Mouse (Mus musculus): ENCODE results near the gene Med29. TPM values are rescaled to one million over a fixed set of nuclear protein-coding genes. Genes with fewer than 3 reads are reported as not detected.
"Not testable (repeated sequence)": the region's sequence is repeated elsewhere in the genome, so short reads cannot be mapped to it uniquely, and the experiment has no call there.

Med29 gene
- total RNA-seq, 2 experiments from 2014 or later: 20.3 to 22.0 TPM

DNA sequence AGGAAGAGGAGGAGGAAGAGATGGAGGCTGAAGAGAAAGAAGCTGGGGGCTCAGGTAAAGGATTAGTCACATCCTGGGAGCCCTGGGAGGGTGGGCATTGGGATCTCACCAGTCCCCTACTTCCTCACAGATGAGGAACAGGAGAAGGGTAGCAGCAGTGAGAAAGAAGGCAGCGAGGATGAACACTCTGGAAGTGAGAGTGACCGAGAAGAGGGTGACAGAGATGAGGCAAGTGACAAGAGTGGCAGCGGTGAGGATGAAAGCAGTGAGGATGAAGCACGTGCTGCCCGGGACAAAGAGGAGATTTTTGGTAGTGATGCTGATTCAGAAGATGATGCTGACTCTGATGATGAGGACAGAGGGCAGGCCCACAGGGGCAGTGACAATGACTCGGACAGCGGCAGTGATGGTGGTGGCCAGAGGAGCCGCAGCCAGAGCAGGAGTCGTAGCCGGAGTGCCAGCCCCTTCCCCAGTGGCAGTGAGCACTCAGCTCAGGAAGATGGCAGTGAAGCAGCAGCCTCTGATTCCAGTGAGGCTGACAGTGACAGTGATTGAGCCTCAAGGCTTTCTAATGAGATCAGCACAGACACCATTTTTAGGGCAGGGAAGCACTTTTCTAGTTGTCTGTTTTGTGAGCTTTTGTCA, 6.3 kb upstream of the Med29 start:
- DNase-seq (ENCODE audit: low spot score in 2 of 2): no peak

DNA sequence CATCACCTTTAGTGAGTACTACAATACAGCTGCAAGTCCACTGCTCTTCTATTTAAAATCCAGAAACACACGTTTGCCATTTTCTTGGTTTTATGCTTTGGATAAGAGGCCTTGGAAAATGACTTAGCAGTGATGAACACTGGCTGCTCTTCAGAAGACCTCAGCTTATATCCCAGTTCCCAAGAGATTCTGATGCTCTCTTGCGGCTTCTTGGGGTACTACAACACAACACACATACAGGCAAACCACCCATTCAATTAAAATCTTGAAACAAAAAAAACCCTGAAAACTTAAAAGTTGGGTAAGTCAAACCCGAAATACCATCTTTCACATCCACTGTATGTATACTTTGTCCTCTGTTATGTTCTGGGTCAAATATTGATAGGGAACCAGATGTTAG, 5.5 kb upstream of the Med29 start:
- DNase-seq (ENCODE audit: low spot score in 2 of 2): no peak

GRCm38 (mm10) chr7:28395425-28395824, 2.9 kb upstream of the Med29 start:
- no peak for DNase-seq (ENCODE audit: low spot score in 2 of 2)

- no peak for DNase-seq (ENCODE audit: low spot score in 2 of 2)
Observed at GRCm38 (mm10) chr7:28393272-28393951, 904 bp upstream of the Med29 start.

DNA sequence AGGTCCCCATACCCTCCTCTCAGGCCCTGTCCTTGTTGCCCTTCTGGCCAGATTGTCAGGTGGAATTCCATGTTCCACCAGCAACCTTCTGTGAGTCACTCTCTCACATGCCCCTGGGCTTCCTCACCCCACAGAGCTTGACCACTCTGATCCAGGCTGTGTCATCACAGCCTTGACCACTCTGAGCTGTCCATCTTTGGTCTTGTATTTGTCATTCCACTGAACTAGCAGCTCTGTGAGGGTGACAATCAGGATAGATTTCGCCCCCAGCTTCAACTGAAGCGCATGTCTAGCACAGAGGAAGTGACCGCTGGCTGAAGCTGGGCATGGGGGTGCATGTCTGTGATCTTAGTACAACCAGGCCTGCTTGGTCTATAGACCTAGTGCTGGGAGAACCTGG, 2.2 kb downstream of the Med29 start:
- DNase-seq (ENCODE audit: low spot score in 2 of 2): no peak

GRCm38 (mm10) chr7:28387384-28387783, 5.1 kb downstream of the Med29 start:
- not testable (repeated sequence) for DNase-seq (ENCODE audit: low spot score in 2 of 2)

DNA sequence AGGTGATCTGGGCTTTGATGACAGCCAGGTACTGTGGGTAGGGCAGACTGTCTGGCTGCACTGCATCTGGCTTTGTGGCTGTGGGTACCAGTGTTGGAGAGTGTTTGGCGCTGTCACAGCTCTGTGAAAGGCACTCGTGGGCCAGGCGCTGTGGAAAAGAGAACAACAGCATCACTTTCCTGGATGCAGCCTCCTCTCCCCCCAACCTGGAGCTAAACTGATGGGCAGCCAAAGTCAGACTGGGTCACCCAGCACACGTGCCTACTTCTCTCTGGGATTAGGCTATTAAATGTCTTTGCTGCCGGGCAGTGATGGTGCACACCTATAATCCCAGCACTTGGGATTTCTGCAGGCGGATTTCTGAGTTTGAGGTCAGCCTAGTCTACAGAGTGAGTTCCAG, 5.6 kb downstream of the Med29 start:
- not testable (repeated sequence) for DNase-seq (ENCODE audit: low spot score in 2 of 2)

GRCm38 (mm10) chr7:28386462-28386861, 6.0 kb downstream of the Med29 start:
- DNase-seq (ENCODE audit: low spot score in 2 of 2): peak; percentile 78 to 85

- DNase-seq (ENCODE audit: low spot score in 2 of 2): no peak
Observed at GRCm38 (mm10) chr7:28386007-28386406, 6.5 kb downstream of the Med29 start.

DNA sequence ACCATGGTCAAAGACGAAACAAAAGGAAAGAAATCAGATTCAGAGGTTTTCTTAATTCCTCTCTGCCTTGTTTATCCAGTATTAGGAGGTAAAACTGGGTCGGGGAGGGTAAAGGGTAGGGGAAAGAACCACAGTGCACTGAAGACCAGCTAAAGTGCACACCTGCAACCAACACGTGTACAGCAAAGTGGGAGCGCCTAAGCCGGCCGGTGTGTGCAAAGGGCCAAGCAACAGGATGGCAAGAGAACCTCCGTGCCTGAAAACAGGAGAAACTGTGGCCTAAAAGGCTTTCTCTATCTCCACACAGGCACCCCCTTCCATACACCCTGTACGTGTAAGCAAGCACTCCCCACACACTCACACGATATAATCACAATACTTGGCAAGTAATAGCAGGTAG, 7.3 kb downstream of the Med29 start:
- DNase-seq (ENCODE audit: low spot score in 2 of 2): no peak

- no peak for DNase-seq (ENCODE audit: low spot score in 2 of 2)
Observed at GRCm38 (mm10) chr7:28384162-28384561, 8.3 kb downstream of the Med29 start.

DNA sequence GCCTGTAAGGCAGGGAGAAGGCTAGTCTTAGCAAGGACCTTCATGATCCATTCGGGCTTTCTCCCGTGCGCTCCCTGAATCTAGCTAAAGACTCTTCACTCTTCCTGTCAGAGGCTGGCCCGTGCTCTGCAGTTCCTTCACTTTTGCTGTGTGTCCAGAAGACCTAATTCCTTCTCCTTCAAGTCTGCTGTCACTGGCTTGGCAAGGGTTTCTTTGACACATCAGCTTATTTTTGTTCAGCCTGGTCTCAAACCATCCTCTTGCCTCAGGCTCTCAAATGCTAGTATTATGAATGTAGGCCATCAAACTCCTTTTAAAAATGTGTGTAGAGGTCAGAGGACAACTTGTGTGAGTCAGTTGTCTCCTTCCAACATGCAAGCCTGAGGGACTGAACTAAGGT, 8.9 kb downstream of the Med29 start:
- no peak for DNase-seq (ENCODE audit: low spot score in 2 of 2)

GRCm38 (mm10) chr7:28382981-28383396, 9.5 kb downstream of the Med29 start:
- DNase-seq (ENCODE audit: low spot score in 2 of 2): peak; percentile 53 to 69

GRCm38 (mm10) chr7:28382347-28382951, 10.1 kb downstream of the Med29 start:
- no peak for DNase-seq (ENCODE audit: low spot score in 2 of 2)

GRCm38 (mm10) chr7:28381938-28382337, 10.6 kb downstream of the Med29 start:
- peak in 1 of 2 experiments; percentile 41 for DNase-seq (ENCODE audit: low spot score in 2 of 2)

DNA sequence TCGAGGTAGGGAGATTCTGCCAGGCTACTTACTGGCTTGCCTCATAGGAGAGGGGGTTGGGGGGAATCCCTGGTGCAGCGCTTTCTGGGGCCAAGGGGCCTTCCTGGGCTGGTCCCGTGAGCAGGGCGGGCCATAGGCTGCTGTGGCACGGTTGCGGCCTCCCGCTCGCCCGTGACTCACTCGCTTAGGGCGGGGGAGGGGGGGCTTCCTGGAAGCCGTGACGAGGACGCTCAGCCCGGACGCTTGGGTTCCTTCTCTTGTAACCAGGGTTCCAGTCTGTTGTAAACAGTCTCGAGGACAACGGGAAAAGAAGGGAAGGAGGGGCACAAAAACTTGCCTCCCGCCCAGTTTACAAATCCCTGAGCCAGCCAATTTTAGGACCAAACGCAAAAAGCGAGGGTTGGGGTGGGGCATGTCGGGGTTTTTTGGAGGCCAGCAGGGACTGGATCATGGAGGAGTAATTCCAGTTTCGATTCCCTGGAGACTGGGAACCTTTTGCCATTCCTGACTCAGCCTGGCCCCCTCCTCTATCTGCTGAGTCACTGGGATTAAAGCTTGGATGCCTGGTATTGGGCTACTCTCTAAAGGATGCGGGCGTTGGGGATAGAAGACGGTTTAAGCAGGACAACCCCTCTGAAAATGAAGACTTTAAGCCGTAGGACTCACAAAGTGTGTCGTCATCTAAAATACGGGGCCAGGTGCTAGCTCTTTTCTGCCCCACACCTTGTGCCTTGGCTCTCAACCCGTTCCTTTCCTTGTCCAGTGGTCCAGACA, 11.3 kb downstream of the Med29 start:
- DNase-seq (ENCODE audit: low spot score in 2 of 2): no peak

GRCm38 (mm10) chr7:28380237-28381016, 12.1 kb downstream of the Med29 start, which contains the start of gene Zfp36:
TSS of gene Zfp36 (minus strand) at chr7:28380253.
- no peak for DNase-seq (ENCODE audit: low spot score in 2 of 2)

DNA sequence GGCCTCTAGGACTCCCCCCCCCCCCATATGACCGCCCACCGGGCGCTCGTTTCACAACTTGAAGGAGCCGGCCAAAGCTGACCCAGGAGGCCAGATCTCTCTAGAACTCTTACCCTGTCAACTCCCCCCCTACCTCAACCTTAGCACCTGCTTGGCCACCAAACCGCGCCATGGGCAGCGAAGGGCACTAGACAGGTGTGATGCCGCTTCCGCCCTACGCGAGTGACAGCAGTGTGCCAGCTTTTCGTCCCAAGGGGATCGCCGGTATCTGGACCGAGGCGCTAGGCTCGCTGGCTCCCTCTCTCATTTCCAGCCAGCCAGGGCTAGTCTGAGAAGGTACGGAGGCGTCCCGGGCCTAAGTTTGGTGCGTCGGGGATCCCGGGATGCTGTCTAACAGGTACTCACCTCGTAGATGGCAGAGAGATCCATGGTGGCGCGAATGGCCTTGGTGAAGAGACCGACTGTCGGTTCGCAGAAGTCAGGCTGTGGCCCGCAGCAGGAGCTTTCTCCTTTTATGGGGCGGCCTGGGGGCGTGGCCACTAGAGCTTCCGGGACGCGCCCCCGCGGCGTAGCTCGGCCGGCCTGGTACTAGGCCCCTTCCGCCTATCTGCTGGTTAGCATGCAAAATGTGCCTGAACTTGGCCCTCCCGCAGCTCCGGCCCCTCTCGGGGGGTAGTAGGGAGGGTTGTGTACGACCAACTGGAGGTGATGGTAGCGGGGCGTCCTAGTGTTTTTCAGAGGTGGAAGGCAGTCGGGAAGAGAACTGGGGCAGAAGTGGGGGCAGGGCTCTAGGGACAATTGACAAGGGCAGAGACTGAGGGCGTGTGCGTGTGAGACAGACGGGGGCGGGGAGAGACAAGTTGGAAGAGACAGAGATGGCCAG, 13.5 kb downstream of the Med29 start:
- peak; percentile 71 for DNase-seq (ENCODE audit: low spot score in 2 of 2)

DNA sequence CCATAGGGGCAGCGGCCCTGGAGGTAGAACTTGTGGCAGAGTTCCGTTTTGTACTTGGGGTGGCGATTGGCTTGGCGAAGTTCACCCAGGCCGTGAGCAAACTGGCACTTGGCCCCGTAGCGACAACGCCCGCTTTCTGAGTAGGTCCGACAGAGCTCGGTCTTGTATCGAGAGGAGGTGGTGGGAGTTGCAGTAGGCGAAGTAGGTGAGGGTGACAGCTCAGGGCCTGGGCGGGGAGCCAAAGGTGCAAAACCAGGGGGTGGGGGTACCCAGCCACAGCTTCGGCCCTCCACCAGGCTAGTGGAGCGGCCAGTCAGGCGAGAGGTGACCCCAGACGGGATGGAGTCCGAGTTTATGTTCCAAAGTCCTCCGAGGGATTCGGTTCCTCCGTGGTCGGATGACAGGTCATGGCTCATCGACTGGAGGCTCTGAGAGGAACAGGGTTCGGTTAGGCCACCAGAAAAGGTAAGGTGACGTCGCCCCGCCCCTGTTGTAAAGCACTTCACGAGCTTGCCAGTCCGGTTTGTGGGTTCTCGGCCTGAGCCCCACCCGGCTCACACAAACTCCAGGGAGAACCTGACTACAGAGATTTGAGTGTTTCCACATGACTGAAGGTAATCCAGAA, 14.3 kb downstream of the Med29 start:
- no peak for DNase-seq (ENCODE audit: low spot score in 2 of 2)
